Mouse (Mus musculus): ENCODE measurements around the gene Slc8a1. TPM values are rescaled to one million over a fixed set of nuclear protein-coding genes. Genes with fewer than 3 reads are reported as not detected.

Slc8a1 gene
- total RNA-seq, 1 experiment, result 0.71 TPM

DNA sequence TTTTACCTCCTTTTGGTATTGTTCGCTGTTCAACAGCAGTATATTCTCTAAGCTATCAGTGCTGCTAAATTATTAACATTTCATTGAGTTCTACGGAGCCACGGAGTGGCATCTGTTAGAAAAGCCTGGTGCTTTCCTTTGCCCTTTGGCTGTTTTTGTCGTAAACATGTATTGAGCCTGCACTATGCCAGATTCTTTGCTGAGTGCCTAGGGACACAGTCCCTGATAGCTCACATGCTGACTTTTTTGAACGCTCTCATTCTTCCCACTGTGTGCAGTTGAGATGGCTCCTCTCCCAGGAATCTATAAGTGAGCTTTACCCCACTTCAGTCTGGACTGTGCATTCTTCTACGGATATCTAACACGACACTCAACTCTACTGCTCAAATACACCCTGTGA, 148.4 kb downstream of the Slc8a1 start:
- TF ChIP-seq CHD2 (IDR thresholded peaks at IDR 0.05; ENCODE audit: low read depth, low read length), result no peak
- no peak for TF ChIP-seq MAFK (IDR thresholded peaks at IDR 0.05; ENCODE audit: insufficient read depth, low read depth, low read length)
- no peak for TF ChIP-seq ZC3H11A (IDR thresholded peaks at IDR 0.05; ENCODE audit: borderline replicate concordance, low read depth, low read length)
- Histone ChIP-seq H3K36me3 (ENCODE audit: control insufficient read depth, insufficient read depth, low read length, poor library complexity, severe bottlenecking) (no peaks in the 10 kb centered on the region), H3K4me3 (ENCODE audit: insufficient read depth in 1 of 2, low read depth in 1 of 2, low read length in 2 of 2, poor library complexity in 1 of 2, severe bottlenecking in 1 of 2) (no peak overlapping the region), H3K9me3 (ENCODE audit: control insufficient read depth, insufficient read depth, low read depth, low read length) (no peaks in the 10 kb centered on the region), H3K4me1 (ENCODE audit: control insufficient read depth in 2 of 2, insufficient read depth in 2 of 2, low read length in 2 of 2, poor library complexity in 1 of 2) (no peaks in the 10 kb centered on the region), H3K9ac (ENCODE audit: insufficient read depth, low read depth, low read length, poor library complexity, severe bottlenecking) (no peak overlapping the region), H3K27ac (ENCODE audit: insufficient read depth, low read depth, low read length, poor library complexity, severe bottlenecking) (no peak overlapping the region)
- in situ Hi-C loops (cut with MboI; ENCODE audit: low sequenced_read_pairs in 2 of 2, unreplicated experiment in 2 of 2), result no loop called here
- no peak for DNase-seq (ENCODE audit: low read depth, low spot score)

DNA sequence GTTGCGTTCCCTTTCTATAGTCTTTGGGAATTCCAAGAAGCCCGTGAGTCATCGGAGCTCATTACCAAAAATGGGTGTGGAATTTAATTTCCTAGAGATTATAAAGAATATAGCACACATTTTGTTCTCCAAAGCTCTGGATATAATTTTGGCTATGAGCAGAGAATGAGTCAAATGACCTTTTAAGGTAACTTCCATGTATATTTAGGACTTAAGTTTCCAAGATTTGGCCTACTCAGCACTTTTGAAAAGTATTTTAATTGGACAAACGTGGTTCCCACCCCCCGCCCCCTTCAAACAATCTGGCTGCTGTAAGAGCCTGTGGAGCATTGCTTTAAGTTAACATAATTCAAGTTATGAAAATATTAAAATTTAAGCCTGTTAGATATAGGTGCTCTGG, 151.4 kb downstream of the Slc8a1 start:
- in situ Hi-C loops (cut with MboI; ENCODE audit: low sequenced_read_pairs in 2 of 2, unreplicated experiment in 2 of 2), result no loop called here
- Histone ChIP-seq H3K9ac (ENCODE audit: insufficient read depth, low read depth, low read length, poor library complexity, severe bottlenecking) (no peak overlapping the region), H3K4me3 (ENCODE audit: insufficient read depth in 1 of 2, low read depth in 1 of 2, low read length in 2 of 2, poor library complexity in 1 of 2, severe bottlenecking in 1 of 2) (no peak overlapping the region), H3K27ac (ENCODE audit: insufficient read depth, low read depth, low read length, poor library complexity, severe bottlenecking) (no peak overlapping the region), H3K4me1 (ENCODE audit: control insufficient read depth in 2 of 2, insufficient read depth in 2 of 2, low read length in 2 of 2, poor library complexity in 1 of 2) (no peaks in the 10 kb centered on the region), H3K9me3 (ENCODE audit: control insufficient read depth, insufficient read depth, low read depth, low read length) (no peaks in the 10 kb centered on the region), H3K36me3 (ENCODE audit: control insufficient read depth, insufficient read depth, low read length, poor library complexity, severe bottlenecking) (no peaks in the 10 kb centered on the region)
- no peak for DNase-seq (ENCODE audit: low read depth, low spot score)
- no peak for TF ChIP-seq HCFC1 (IDR thresholded peaks at IDR 0.05; ENCODE audit: borderline replicate concordance, insufficient read depth, low read length)
- 0 out of 2 replicates have a peak, but pooled peaks have one; percentile 60 for TF ChIP-seq MAFK (IDR thresholded peaks at IDR 0.05; ENCODE audit: insufficient read depth, low read depth, low read length)

DNA sequence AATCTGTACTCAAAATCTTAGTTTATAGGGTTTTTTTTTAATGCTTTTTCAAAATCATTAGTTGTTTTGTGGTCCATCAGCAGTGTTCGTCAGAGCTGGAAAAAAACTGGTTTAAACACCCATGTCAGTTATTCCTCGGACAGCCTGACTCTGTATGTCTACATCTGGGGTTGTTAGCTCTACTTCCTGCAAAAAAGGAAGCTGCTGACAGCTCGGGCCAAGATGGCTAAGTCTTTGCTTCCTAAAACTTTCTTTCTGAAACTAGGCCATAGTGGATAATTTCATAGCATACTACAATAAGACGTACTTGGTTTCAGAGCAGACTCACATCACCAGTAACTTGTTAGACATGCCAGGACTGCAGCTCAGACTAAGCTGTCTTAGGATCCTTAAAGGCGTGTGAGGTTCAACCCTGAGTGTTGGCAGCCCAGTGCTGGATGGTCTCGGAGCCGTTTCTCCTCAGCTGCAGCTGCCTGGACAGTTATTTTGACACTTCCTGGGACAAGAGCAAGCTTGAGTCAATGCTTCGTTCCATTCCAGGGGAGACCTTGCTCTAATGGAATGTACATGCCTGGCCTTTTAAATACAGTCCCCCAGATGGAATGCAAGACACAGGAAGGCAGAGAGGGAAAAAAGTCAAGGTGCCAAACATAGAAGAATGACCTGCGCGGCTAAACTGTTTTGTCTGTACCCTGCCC, 158.3 kb downstream of the Slc8a1 start:
- in situ Hi-C loops (cut with MboI; ENCODE audit: low sequenced_read_pairs in 2 of 2, unreplicated experiment in 2 of 2), result no loop called here
- TF ChIP-seq ZNF384 (IDR thresholded peaks at IDR 0.05; ENCODE audit: low read depth, low read length), result no peak
- no peak for TF ChIP-seq ZC3H11A (IDR thresholded peaks at IDR 0.05; ENCODE audit: borderline replicate concordance, low read depth, low read length)
- no peak for TF ChIP-seq HCFC1 (IDR thresholded peaks at IDR 0.05; ENCODE audit: borderline replicate concordance, insufficient read depth, low read length)
- TF ChIP-seq MAFK (IDR thresholded peaks at IDR 0.05; ENCODE audit: insufficient read depth, low read depth, low read length), result no peak
- no peak for TF ChIP-seq CHD2 (IDR thresholded peaks at IDR 0.05; ENCODE audit: low read depth, low read length)
- Histone ChIP-seq H3K4me3 (ENCODE audit: insufficient read depth in 1 of 2, low read depth in 1 of 2, low read length in 2 of 2, poor library complexity in 1 of 2, severe bottlenecking in 1 of 2) (no peak overlapping the region), H3K4me1 (ENCODE audit: control insufficient read depth in 2 of 2, insufficient read depth in 2 of 2, low read length in 2 of 2, poor library complexity in 1 of 2) (no peaks in the 10 kb centered on the region), H3K36me3 (ENCODE audit: control insufficient read depth, insufficient read depth, low read length, poor library complexity, severe bottlenecking) (no peaks in the 10 kb centered on the region), H3K9ac (ENCODE audit: insufficient read depth, low read depth, low read length, poor library complexity, severe bottlenecking) (no peak overlapping the region), H3K27ac (ENCODE audit: insufficient read depth, low read depth, low read length, poor library complexity, severe bottlenecking) (no peak overlapping the region), H3K9me3 (ENCODE audit: control insufficient read depth, insufficient read depth, low read depth, low read length) (no peaks in the 10 kb centered on the region)
- DNase-seq (ENCODE audit: low read depth, low spot score), result no peak

DNA sequence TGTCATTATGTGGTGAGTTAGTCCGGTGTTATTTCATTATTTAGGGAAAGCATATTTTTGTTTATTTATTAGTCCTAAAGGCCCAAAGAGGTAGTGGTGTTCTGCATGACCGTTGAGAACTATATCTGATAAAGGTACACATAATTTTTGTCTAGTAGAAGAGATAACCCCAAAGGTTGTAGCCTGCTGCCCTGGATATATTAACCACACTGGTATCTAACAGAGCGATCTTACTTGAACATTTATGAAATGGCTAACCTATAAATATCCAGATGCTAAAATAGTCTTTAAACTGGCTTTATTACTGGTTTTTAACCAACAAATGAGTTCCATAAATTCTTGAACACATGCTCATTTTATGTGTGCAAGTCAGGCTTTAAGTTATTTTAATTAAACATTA, 161.3 kb downstream of the Slc8a1 start:
- Histone ChIP-seq H3K27ac (ENCODE audit: insufficient read depth, low read depth, low read length, poor library complexity, severe bottlenecking) (no peak overlapping the region), H3K4me3 (ENCODE audit: insufficient read depth in 1 of 2, low read depth in 1 of 2, low read length in 2 of 2, poor library complexity in 1 of 2, severe bottlenecking in 1 of 2) (no peak overlapping the region), H3K9ac (ENCODE audit: insufficient read depth, low read depth, low read length, poor library complexity, severe bottlenecking) (no peak overlapping the region), H3K9me3 (ENCODE audit: control insufficient read depth, insufficient read depth, low read depth, low read length) (no peaks in the 10 kb centered on the region), H3K36me3 (ENCODE audit: control insufficient read depth, insufficient read depth, low read length, poor library complexity, severe bottlenecking) (no peaks in the 10 kb centered on the region), H3K4me1 (ENCODE audit: control insufficient read depth in 2 of 2, insufficient read depth in 2 of 2, low read length in 2 of 2, poor library complexity in 1 of 2) (no peaks in the 10 kb centered on the region)
- TF ChIP-seq MAFK (IDR thresholded peaks at IDR 0.05; ENCODE audit: insufficient read depth, low read depth, low read length) (no peak), ZC3H11A (IDR thresholded peaks at IDR 0.05; ENCODE audit: borderline replicate concordance, low read depth, low read length) (no peak), ZNF384 (IDR thresholded peaks at IDR 0.05; ENCODE audit: low read depth, low read length) (no peak), HCFC1 (IDR thresholded peaks at IDR 0.05; ENCODE audit: borderline replicate concordance, insufficient read depth, low read length) (no peak), CHD2 (IDR thresholded peaks at IDR 0.05; ENCODE audit: low read depth, low read length) (no peak)
- in situ Hi-C loops (cut with MboI; ENCODE audit: low sequenced_read_pairs in 2 of 2, unreplicated experiment in 2 of 2), result no loop called here
- DNase-seq (ENCODE audit: low read depth, low spot score), result no peak

Data from ES-E14 (cell line).